ENCODE assay signal across 11 mouse cellular contexts in genomic region chr4:57914193-57915190, GRCm38 (mm10). TPM values are rescaled to one million over a fixed set of nuclear protein-coding genes. Genes with fewer than 3 reads are reported as not detected.
DNase-seq lines count a peak whose midpoint lies in the region; ATAC-seq and TF ChIP-seq lines count a peak whose summit lies in the region.
"Had no signal": no experiment of that assay in that cellular context is flagged by ENCODE, and none has a peak within 500 bp of the region (broad histone marks: within the 10 kb centered on the region; RNA-seq: fewer than 3 reads in every experiment).

No protein-coding gene starts in this region.

- no peaks in the 10 kb centered on the region for H3K79me2 ChIP-seq in heart, adult 2 months (replicated peaks; ENCODE audit: control insufficient read depth, insufficient read depth, low read length)

- WGBS in heart, adult 2 months, result 60% methylated on average over 10 of the region's 10 CpGs
- WGBS in lung, adult 2 months, result 57% methylated on average over 10 of the region's 10 CpGs
- 72% methylated on average over 10 of the region's 10 CpGs for WGBS in intestine, embryonic 14.5 days
- WGBS in small intestine, adult 2 months, result 17% methylated on average over 10 of the region's 10 CpGs

- H3K4me3 ChIP-seq in heart, adult 2 months, result no peak overlapping the region
- H3K4me3 ChIP-seq in lung, adult 2 months (replicated peaks; ENCODE audit: extremely low read depth, low read depth, low read length), result peak overlapping the region; percentile 40
- H3K4me3 ChIP-seq in intestine, embryonic 14.5 days (ENCODE audit: low read depth, low read length), result peak overlapping the region; percentile 32
- peak overlapping the region; percentile 70 for H3K4me3 ChIP-seq in small intestine, adult 2 months (ENCODE audit: low read depth, low read length)
- H3K4me3 ChIP-seq: forebrain, embryonic 12.5 days; midbrain, embryonic 15.5 days had no signal

- H3K36me3 ChIP-seq in heart, adult 2 months (ENCODE audit: control insufficient read depth, insufficient read depth, low read length), result no peaks in the 10 kb centered on the region
- H3K36me3 ChIP-seq in intestine, embryonic 14.5 days (ENCODE audit: control insufficient read depth, insufficient read depth, low read length), result no peaks in the 10 kb centered on the region
- H3K36me3 ChIP-seq in small intestine, adult 2 months (ENCODE audit: control insufficient read depth, insufficient read depth, low read length), result peaks cover 12% of the 10 kb centered on the region
- H3K36me3 ChIP-seq: forebrain, embryonic 12.5 days; midbrain, embryonic 15.5 days had no signal

- intact Hi-C loops in heart, adult 2 months (cut with DNase I), result no loop called here

- TF ChIP-seq EP300 in heart, adult 2 months (IDR thresholded peaks at IDR 0.05; ENCODE audit: insufficient read depth, low read depth, low read length), result no peak

- 0 out of 2 replicates have a peak, but pooled peaks have one; percentile 7 for TF ChIP-seq CTCF in heart, adult 2 months (IDR thresholded peaks at IDR 0.05)
- peak; percentile 31; the same call in 1 of the 2 replicates for TF ChIP-seq CTCF in lung, adult 2 months (IDR thresholded peaks at IDR 0.05; ENCODE audit: insufficient read depth, low read length)
- TF ChIP-seq CTCF in small intestine, adult 2 months (IDR thresholded peaks at IDR 0.05; ENCODE audit: extremely low read depth, insufficient read length, insufficient replicate concordance, low read depth, low read length), result peak; percentile 50; the same call in 1 of the 2 replicates

- H3K9me3 ChIP-seq in intestine, embryonic 14.5 days (ENCODE audit: control insufficient read depth, low read length), result no peaks in the 10 kb centered on the region
- H3K9me3 ChIP-seq: forebrain, embryonic 12.5 days; midbrain, embryonic 15.5 days had no signal

- no peaks in the 10 kb centered on the region for H3K4me1 ChIP-seq in heart, adult 2 months (ENCODE audit: control insufficient read depth, insufficient read depth, low read length)
- no peaks in the 10 kb centered on the region; the same call in 1 of the 2 replicates for H3K4me1 ChIP-seq in lung, adult 2 months (ENCODE audit: control insufficient read depth, insufficient read depth, low read length)
- H3K4me1 ChIP-seq in intestine, embryonic 14.5 days (replicated peaks; ENCODE audit: control insufficient read depth, insufficient read depth, low read length), result peaks cover 9% of the 10 kb centered on the region; the same call in 1 of the 2 replicates
- peaks cover 10% of the 10 kb centered on the region; the same call in 1 of the 2 replicates for H3K4me1 ChIP-seq in small intestine, adult 2 months (ENCODE audit: control insufficient read depth, insufficient read depth, insufficient read length, low read length)
- H3K4me1 ChIP-seq: midbrain, embryonic 15.5 days had no signal

- TF ChIP-seq POLR2A in heart, adult 2 months (IDR thresholded peaks at IDR 0.05; ENCODE audit: insufficient read depth, low read depth, low read length), result no peak
- TF ChIP-seq POLR2A in lung, adult 2 months (IDR thresholded peaks at IDR 0.05; ENCODE audit: borderline replicate concordance, extremely low read depth, low read depth, low read length), result no peak
- TF ChIP-seq POLR2A in small intestine, adult 2 months (IDR thresholded peaks at IDR 0.05; ENCODE audit: low read depth, low read length), result no peak

- DNase-seq in heart, adult 2 months, result no peak
- no peak for DNase-seq in heart, adult 8-10 months (ENCODE audit: low spot score)
- DNase-seq in lung, adult 2 months, result no peak
- no peak for DNase-seq in lung, postnatal 14 days
- no peak for DNase-seq in intestine, embryonic 14.5 days (ENCODE audit: low spot score)
- DNase-seq in urinary bladder, adult 2 months (ENCODE audit: low spot score), result no peak
- DNase-seq in thymus, postnatal 4 days, result no peak

- 0 out of 2 replicates have a peak, but pooled peaks have one; percentile 14 for ATAC-seq in intestine, embryonic 14.5 days (replicated peaks; ENCODE audit: low FRiP score, low TSS enrichment, low read depth)
- ATAC-seq: midbrain, embryonic 15.5 days had no signal

- H3K27me3 ChIP-seq in heart, adult 2 months (ENCODE audit: control insufficient read depth, insufficient read depth, low read length), result no peaks in the 10 kb centered on the region
- H3K27me3 ChIP-seq in intestine, embryonic 14.5 days (replicated peaks; ENCODE audit: control insufficient read depth, insufficient read depth, low read length), result no peaks in the 10 kb centered on the region
- H3K27me3 ChIP-seq in small intestine, adult 2 months (ENCODE audit: control insufficient read depth, insufficient read depth, low read length), result no peaks in the 10 kb centered on the region
- H3K27me3 ChIP-seq: midbrain, embryonic 15.5 days had no signal

- peak overlapping the region; percentile 40 for H3K4me2 ChIP-seq in intestine, embryonic 14.5 days (ENCODE audit: low read length)
- H3K4me2 ChIP-seq: forebrain, embryonic 12.5 days; midbrain, embryonic 15.5 days had no signal

- H3K27ac ChIP-seq in heart, adult 2 months, result no peak overlapping the region
- no peak overlapping the region for H3K27ac ChIP-seq in intestine, embryonic 14.5 days (ENCODE audit: low read depth)
- peak overlapping the region; percentile 97 for H3K27ac ChIP-seq in small intestine, adult 2 months (ENCODE audit: insufficient read depth, low read depth, low read length)
- H3K27ac ChIP-seq: forebrain, embryonic 12.5 days; midbrain, embryonic 15.5 days had no signal

- H3K9ac ChIP-seq in heart, adult 2 months (ENCODE audit: low read depth, low read length), result no peak overlapping the region
- no peak overlapping the region for H3K9ac ChIP-seq in intestine, embryonic 14.5 days (ENCODE audit: low read length)
- H3K9ac ChIP-seq: forebrain, embryonic 12.5 days; midbrain, embryonic 15.5 days had no signal

RNA-seq across cellular contexts. Expression of gene D630039A03Rik, which starts 1.6 kb away (rescaled TPM):
- total RNA-seq in heart, adult 2 months (2021), result under 1 TPM; 0.13 to 0.27 TPM
- polyA plus RNA-seq in heart, adult 2 months (2012; rRNA removed), result 0.29 and 0.31 TPM in 2 replicates
- total RNA-seq in heart, adult 8-10 months (2022), result under 1 TPM; 0.09 to 0.25 (median 0.18) TPM
- polyA plus RNA-seq in lung, adult 2 months (2012; rRNA removed), result 3.2 and 5.4 TPM in 2 replicates
- polyA plus RNA-seq in intestine, embryonic 14.5 days (2014; fragmentation: Nextera tagmentation; extraction: Ambion mirVana), result 5.7 and 6.1 TPM in 2 replicates
- polyA plus RNA-seq in small intestine, adult 2 months (2012; rRNA removed), result 3.2 and 13.4 TPM in 2 replicates
- polyA plus RNA-seq in urinary bladder, adult 2 months (2012; rRNA removed), result 3.9 and 4.3 TPM in 2 replicates
- total RNA-seq: common myeloid progenitor, adult 5-6 weeks had no signal
- polyA plus RNA-seq: forebrain, embryonic 12.5 days had no signal

RNA-seq across cellular contexts. Expression of gene Txn1, which starts 41.7 kb away (rescaled TPM):
- total RNA-seq in heart, adult 2 months (2021), result 100 to 1,000 TPM; 108 to 119 TPM
- polyA plus RNA-seq in heart, adult 2 months (2012; rRNA removed), result 76.5 and 91.7 TPM in 2 replicates
- total RNA-seq in heart, adult 8-10 months (2022), result 100 to 1,000 TPM; 104 to 107 (median 106) TPM
- 116 and 145 TPM in 2 replicates for polyA plus RNA-seq in lung, adult 2 months (2012; rRNA removed)
- 551 and 575 TPM in 2 replicates for polyA plus RNA-seq in intestine, embryonic 14.5 days (2014; fragmentation: Nextera tagmentation; extraction: Ambion mirVana)
- polyA plus RNA-seq in small intestine, adult 2 months (2012; rRNA removed), result 67.4 and 181 TPM in 2 replicates
- polyA plus RNA-seq in urinary bladder, adult 2 months (2012; rRNA removed), result 240 and 294 TPM in 2 replicates
